Mouse (Mus musculus) cerebellum, postnatal 36 days (tissue): ENCODE measurements around the gene Baz2b.
"Not testable (repeated sequence)": the region's sequence is repeated elsewhere in the genome, so short reads cannot be mapped to it uniquely, and the experiment has no call there.

Source experiments
- DNase-seq, 2 experiments: peaks; one replicate each; pipeline ENCODE4 v3.0.0; 2021 to 2022; ENCODE audit warnings: mixed read lengths in 2 of 2

Baz2b gene

DNA sequence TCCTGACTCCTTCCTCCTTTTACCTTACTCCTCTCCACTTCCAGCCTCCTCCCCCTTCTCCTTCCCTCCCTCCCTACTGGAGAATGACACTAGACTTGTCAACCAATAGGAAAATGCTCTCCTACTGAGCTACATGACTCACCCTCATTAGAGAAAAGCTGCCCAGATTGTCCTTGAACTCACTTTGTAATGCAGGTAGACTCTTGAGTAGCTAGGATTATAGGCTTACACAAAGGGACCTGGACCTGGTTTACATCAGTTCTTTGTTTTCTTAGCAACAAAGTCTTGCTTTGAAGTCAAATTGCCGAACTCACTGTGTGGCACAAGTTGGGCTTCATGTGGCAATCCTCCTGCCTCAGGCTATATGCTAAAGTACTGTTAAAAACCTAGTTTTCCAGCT lies 12.8 kb downstream of the Baz2b start:
- DNase-seq: no peak

DNA sequence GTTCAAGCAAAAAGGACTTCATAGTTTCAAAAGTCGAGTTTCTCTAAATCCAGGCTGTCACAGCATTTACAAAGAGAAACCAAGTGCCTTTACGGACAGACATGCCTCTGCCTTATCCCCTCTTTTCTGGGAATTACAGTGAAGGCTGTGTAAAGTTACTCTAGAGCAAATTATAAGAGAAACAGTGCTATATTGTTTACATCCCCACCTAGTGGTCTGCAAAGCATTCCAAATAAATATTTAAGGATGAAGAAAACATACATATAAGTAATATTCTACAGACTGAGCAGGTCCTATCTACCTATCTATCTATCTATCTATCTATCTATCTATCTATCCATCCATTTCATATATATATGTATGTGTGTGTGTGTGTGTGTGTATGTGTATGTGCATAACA lies 27.9 kb downstream of the Baz2b start:
- DNase-seq: no peak

DNA sequence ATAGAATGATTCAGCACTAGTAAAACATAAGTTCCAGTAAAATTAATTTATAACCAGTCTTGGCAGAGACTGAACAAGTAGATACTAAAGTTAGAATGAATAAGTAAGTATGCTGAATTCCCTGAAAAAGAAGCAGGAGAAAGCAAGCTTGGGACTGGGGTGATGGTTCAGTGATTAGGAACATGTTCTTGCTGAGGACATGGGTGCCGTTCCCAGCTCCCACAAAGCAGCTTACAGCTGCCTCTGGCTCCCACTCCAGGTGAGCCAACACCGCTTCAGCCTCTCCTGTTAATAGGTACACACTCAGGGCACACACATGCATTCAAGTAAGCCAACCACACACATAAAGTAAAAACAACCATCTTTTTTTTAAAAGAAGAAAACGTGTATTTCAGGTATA lies 32.1 kb downstream of the Baz2b start:
- DNase-seq: no peak

DNA sequence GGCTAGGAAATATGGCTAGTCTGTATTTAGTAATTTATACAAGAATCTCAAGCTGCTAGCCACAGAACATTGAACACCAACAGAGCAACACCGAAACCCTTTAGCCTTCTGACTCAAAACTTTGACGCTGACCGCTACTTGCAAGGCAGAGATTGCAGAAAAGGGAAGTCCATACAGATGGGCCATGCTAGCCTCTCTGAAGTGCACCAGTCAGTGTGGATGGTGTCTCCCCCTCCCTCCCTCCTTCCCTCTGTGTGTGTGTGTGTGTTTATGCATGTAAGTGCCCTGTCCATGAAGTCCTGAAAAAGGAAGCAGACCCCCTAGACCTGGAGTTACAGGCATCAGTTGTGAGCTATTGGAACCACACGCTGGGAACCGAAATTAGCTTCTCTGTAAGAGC lies 33.6 kb downstream of the Baz2b start:
- no peak for DNase-seq

DNA sequence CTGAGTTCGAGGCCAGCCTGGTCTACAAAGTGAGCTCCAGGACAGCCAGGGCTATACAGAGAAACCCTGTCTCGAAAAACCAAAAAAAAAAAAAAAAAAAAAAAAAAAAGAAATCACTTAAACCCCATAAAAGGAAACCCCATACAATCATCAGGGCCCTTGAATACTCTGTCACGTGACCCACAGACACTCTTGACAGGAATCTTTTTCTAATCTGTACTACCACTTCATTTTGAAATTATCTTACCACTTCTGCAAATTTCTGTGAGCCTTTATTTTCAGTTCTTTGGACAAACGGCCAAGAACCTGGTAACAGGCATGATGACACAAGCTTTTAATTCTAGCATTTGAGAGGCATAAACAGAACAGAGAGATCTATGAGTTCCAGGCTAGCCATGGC lies 34.6 kb downstream of the Baz2b start:
- no peak for DNase-seq

DNA sequence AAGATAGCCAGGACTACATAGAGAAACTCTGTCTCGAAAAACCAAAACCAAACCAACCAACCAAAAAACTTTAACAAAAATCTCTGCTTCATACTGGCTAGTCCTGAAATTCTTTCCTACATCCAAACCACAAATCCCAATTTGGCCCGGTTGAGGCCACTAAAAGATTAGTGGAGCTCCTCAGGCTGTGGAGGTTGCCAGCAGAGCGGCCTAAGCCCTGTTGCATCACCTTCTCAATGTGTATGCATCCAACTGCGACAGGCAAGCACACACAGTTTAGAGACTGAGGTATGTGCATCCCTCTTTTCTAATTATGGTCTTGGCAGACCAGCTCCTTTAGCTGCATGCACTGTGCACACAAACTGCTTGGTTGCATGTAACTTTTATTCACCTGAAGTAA lies 36.0 kb downstream of the Baz2b start:
- no peak for DNase-seq

DNA sequence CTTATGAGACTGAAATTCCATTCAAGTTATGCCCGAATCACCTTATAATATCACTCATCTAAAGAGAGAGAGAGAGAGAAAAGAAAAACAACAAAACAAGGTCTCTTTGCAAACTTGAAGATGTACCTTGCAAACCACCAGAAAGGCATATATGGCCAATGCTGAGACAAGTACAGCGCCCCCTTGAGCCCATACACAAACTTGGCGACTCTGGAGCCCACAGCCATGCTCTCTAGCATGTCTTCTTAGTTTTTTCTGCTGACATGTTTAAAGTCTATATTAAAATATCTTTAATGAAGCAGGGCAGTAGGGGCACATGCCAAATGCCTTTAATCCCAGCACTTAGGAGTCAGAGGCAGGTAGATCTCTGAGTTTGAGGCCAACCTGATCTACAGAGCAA lies 36.4 kb downstream of the Baz2b start:
- no peak for DNase-seq

DNA sequence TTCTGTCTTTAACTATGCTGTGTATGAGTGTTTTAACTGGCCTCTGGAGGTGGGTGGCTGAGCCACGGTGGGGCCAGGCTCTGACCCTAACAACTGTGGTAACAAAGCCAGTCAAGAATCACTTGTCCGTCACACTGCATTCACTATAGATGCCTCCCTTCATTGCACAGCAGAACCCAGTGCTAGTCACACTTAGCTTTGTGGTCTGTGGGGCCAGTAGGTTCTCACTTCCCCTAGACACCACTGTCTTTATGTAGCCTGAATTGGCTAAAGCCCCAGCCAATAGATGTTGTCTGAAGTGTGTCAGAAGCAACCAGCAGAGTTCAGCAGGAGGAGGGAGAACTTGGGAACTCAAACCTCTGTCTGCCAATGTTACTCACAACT lies 37.1 kb downstream of the Baz2b start:
- DNase-seq: no peak

DNA sequence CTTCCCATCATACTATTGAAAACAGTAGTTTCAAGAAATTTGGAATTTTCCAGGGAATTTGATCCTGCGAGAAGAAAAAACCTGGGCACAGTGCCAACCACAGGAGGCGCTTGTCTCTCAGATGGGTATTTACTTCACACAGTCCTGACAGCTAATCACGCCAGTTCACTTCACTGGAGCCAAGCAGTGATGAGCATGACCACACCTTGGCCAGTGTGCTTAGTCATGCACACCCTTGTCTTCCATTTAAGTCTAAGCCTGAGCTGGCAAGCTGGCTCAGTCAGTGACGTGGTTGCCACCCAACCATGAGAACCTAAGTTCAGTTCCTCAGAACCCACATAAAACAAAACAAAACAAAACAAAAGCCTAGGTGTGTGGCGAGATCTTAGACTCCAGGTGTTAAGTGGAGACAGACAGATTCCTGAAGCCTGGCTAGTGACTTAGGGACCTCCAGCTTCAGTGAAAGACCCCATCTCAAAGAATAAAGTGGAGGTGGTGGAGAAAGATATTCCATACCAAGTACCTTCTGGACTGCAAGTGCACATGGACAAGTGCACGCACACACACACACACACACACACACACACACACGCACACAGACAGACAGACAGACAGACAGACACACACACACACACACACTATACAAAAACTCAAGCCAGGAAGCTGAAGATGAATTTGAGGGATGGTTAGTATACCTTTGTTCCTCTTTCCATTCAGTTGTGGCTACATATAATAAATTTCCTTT lies 37.7 kb downstream of the Baz2b start:
- peak; percentile 35 to 38 for DNase-seq

DNA sequence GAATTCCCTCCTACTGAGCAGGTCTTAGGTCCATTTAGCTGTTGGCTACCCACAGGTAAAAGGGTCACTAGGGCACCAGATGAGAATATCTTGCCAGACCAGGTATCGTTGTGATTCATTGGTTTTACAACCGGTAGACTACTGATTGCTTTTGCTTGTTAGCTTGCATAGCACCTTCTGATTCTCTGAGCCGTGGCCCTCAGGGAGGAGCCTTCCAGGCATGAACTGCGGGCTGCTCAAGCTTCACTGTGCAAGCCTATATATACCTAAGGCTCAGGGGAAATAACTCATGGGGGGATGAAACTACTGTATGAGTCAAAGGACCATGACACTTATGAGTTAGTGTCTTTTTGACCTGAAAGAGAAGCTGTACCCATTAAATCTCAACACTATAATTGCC lies 42.8 kb downstream of the Baz2b start:
- no peak for DNase-seq

DNA sequence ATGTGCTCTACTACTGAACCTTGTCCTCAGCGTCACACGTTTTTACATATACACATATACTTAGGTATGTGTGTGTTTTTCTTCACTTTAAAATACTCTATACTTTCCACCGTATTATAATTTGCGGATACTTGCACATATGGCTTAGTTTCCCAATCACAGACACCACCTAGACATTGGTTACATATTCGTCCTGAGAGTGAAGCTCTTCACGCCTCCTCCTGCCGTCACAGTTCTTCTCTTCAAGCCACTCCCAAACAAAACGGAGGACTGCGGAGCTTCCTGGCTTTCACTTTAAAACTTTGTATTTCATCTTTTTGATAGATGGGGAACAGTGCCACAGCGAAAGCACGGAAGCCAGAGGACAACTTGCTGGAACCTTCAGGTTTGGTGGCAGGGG lies 44.0 kb downstream of the Baz2b start:
- DNase-seq: no peak

DNA sequence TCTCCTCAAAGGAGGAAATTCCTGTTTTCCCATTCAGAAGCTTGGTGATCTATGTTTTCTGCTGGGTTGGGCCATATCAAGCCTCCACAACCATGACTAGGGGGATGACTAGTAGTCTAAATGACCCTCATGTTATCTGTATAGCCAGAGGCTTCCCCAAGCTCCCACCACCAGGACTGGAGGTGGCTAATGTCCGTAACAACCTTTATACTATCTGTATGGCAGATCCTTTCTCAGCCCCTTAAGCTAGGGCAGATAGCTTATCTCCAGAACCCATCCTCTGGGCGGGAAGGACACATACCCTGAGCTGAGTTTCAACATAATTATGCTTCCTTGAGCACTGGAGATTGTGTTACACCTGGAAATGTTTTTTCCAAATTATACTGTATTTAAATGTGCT lies 45.9 kb downstream of the Baz2b start:
- DNase-seq: no peak

DNA sequence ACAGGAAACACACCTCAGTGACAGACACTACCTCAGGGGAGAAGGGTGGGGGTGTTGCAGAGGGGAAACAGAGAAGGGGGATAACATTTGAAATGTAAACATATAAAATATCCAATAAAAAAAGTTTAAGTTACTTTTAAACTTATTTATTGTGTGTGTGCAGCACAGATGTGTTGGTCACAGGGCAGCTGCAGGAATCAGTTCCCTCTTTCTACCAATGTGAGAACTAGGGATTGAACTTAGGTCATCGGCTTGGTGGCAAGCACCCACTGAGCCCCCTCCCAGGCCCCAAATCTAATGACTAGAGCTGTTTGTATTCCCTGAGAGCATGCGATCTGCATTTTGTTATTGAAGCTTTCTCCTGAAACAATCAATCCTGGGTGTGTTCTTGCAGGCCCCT lies 57.2 kb downstream of the Baz2b start:
- DNase-seq: no peak

DNA sequence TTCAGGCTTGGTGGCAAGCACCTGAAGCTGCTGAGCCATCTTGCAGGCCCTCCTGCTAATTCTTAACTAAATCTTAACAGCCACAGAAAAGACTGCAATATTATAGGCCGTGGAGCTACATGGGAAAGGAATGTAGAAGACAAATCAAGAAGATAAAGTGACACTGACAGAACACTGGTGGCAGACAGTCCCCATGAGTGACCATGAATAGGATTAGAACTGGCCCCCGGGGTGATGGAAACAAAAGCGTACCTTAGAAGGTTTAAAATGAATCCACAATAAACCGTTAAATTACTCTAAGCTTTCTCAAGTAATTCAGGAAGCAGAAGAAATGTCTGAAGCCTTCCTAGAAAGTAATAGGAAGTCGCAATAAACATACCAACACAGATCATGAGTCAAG lies 61.0 kb downstream of the Baz2b start:
- no peak for DNase-seq

DNA sequence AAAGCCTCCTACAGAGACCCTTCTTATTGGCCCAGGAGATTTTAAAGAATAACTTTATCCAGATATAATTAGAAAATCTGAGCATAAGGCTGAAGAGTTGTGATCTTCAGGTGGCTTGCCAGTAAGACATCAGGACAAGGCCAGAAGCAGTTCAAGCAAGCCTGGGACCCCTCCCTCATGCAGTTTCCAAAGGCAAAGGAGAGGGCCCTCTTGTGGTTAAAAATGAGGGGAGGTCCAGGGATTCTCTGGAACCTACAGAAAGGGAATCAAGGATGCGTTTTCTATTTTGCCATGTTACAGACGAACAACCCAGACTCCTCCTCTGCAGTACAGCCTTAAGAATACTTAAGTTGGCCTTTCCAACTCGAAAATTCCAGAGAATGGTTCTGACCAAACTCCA lies 62.2 kb downstream of the Baz2b start:
- no peak for DNase-seq

DNA sequence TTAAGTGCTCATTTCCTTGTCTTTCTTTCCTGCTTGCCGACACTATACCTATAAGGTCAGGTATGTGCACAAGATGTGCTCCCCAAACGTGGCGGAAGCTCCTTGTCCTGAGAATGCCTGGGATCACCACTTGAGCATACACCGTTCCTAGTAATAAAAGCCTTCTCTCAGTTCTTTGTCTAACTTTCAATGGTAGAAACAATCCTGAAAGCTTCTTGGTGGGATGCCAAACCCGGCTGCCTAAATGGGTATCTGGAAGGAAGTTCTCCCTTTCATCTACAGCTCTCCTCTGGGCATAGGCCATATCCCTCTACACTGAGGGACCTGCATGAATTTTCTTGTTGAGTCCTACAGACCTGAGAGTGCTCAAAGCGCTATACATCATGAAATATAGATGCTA lies 63.9 kb downstream of the Baz2b start:
- no peak for DNase-seq

DNA sequence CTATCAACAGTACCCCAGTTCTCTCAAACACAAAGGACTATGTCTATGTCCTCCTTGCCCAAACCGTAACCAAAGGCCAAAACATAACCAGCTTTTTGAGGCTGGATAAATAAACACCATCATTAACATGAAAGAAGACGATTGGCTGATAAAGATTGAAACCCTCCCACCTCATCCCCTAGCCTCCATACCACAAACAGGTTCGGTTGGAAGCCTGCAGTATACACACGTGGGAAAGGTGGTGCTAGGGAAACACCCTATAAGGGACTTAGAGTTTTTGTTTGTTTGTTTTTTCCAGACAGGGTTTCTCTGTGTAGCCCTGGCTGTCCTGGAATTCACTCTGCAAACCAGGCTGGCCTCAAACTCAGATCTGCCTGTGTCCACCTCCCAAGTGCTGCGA lies 66.3 kb downstream of the Baz2b start:
- no peak for DNase-seq

DNA sequence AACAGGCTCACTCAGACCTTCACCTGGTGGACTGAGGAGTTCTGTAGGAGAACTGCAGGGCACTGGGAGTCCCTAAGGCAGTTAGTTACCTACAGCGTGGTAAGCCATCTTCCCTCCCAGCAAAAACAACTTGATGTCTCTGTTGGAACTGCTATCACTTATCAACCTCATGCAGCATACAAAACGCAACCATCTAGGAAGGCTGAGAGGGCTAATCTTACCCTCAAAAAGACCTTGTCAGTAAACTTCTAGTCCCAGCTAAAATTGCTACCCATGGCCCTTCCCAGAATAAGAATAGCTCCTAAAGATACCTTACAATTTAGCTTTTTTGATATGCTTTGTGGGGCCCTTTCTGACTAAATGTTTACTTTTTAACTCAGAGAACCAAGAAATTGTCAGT lies 67.4 kb downstream of the Baz2b start:
- no peak for DNase-seq

DNA sequence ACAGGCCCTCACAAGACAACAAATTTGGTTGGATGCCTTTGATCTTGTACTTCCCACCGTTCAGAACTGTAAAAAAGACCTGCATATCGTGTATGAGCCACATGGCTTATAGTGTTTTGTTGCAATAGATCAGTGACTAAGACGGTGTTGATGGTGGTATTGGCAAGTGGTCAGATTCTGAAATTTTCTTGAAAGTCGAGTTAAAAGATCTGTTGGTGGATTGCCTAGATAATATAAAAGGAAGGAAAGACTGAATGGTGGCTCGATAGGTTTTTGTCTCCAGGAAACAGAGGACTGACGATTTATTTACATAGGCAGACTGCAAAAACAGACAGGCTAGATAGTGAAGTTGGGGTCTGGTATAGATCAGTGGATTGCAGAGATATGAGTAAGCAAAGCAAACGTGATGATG lies 70.9 kb downstream of the Baz2b start:
- no peak for DNase-seq

DNA sequence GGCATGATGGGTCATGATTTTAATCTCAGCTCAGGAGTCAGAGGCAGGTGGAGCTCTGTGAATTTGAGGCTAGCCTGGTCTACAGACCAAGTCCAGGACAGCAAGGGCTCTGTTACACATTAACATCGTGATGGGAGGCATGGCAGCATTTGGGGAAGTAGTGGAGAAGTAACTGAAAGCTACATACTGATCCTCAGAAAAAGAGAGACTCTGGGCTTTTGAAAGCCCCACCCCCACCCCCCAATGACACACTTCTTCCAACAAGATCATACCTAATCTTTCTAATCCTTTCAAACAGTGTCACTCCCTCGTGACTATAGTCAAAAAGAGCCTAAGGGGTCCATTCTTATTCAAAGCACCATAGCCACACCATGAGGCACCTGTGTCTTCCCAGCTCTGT lies 73.8 kb downstream of the Baz2b start:
- no peak for DNase-seq

DNA sequence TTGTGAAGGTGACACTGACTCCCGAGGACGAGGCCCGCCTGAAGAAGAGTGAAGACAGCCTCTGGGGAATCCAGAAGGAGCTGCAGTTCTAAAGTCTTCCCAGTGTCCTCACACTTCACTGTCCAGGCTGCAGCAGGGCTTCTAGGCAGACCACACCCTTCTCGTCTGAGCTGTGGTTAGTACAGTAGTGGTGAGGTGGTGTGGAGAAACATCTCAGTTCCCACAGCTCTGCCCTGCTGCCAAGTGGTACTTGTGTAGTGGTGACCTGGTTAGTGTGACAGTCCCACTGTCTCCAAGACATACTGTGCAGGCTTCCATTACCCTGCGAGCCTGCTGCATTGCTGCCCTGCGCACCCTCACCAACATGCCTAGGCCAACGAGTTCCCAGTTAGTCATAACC lies 74.7 kb downstream of the Baz2b start:
- DNase-seq: not testable (repeated sequence)

DNA sequence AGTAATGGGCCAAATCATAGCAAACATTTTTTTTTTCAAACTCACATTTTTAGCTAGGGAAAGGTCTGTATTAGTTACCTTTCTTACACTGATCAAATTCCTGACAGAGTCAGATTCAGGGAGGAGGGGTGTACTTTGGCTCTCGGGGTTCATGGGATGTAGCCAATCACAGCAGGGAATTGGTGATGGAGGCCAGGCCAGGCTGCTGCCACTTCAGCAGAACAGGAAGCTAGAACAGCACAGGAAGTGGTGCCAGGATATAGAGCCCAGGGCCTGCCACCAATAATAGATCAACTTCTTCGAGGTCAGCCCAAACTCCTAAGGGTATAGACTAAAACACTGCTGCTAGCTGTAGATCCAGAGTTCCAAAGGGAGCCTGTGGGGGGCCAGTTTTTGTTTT lies 76.6 kb downstream of the Baz2b start:
- peak; percentile 52 to 54 for DNase-seq

DNA sequence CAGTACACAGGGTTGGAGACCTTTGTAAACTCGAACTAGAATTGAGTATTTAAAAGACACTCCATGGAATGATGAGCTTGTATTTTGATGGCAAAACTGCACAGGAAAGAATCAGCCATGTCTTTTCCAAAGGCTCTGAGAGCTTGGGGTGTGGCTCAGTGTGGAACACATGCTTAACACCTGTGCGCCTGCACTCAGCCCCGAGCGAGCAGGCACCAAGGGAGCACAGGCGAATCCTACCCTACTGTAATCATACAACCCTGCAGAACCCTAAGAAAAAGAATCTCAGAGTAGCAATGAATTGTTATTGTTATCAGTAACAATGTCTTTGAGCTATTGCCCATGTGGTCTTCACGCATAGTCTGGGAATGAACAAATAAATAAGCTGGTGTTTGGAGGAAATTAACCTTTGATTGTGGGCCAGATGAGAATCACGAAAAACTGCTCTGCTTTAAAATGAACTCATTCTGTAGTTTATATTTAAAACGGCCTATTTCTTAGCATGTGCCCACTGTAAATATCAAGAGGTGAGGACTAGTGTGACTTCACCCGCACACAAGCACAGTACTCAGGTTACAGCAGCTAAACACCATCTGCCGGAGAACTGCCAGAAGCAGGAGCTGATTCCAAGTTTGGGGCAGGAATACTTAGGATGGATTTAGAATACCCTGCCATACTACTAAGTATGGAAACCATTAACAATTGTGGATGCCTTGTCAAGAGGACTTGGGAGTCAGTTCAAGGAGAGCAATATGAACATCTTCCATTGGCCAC lies 77.2 kb downstream of the Baz2b start:
- peak; percentile 26 to 31 for DNase-seq

DNA sequence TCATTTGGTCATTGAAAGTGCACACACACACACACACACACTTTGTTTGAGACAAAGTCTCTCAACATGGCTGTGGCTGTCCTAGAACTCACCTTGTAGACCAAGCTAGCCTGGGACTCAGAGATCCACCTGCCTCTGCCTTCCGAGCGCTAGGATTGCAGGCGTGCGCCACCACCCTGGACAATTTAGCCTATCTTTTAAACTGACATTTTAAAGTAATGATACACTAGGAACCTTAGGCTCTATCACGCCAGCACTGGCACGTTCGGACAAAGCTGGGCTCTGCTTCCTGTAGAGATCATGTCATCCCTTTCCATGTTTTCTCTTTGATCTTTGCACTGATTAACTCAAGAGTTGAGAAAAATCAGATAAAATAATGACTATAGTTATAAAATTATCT lies 81.0 kb downstream of the Baz2b start:
- DNase-seq: no peak

DNA sequence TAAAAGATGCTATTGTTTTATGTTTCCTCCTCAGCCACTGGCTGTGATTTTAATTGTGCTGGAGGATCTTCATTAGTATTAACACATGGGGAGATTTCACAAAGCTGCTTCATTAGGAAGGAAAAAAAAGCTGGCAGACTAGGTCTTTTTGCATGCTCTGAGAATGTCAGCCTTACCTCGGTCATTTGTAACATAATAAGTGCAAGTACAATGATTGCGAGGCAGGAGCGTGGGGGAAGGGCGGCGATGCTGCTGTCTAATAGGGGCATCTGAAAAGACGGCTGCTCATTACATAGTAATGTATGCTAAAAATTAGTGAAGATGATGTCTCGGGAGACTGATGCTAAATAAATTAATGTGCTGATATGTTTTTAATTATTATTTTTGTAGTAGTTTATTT lies 82.8 kb downstream of the Baz2b start:
- DNase-seq: peak; percentile 29 to 36
